In genomic region chr12:16731121-16731741, GRCm38 (mm10) we compare ENCODE assay signal across 7 mouse cellular contexts.
A peak's percentile ranks its signal among the peaks of the same experiment; 100 is the strongest.
DNase-seq lines count a peak whose midpoint lies in the region; ATAC-seq lines count a peak whose summit lies in the region.

No protein-coding gene starts in this region.

- H3K9me3 ChIP-seq in heart, embryonic 13.5 days, result no peaks in the 10 kb centered on the region
- no peaks in the 10 kb centered on the region for H3K9me3 ChIP-seq in kidney, embryonic 15.5 days (replicated peaks)
- H3K9me3 ChIP-seq in lung, embryonic 16.5 days (ENCODE audit: control insufficient read depth, low read length), result no peaks in the 10 kb centered on the region

- peaks cover 21% of the 10 kb centered on the region for H3K4me1 ChIP-seq in heart, embryonic 13.5 days
- H3K4me1 ChIP-seq in kidney, embryonic 15.5 days, result peaks cover 33% of the 10 kb centered on the region
- H3K4me1 ChIP-seq in lung, embryonic 16.5 days (replicated peaks; ENCODE audit: control insufficient read depth, insufficient read depth, low read length), result peaks cover 3% of the 10 kb centered on the region

- peak; percentile 33 for DNase-seq in urinary bladder, postnatal 14 days (ENCODE audit: low spot score)
- DNase-seq in urinary bladder, adult 18-20 months (ENCODE audit: low spot score in 2 of 2), result no peak
- DNase-seq in thymus, adult 18-20 months, result no peak
- no peak for DNase-seq in gastrocnemius, postnatal 36 days

- WGBS in heart, embryonic 13.5 days, result 59% methylated on average over 11 of the region's 11 CpGs
- 3% methylated on average over 11 of the region's 11 CpGs for WGBS in kidney, embryonic 15.5 days
- 37% methylated on average over 11 of the region's 11 CpGs for WGBS in lung, embryonic 16.5 days

- H3K4me3 ChIP-seq in heart, embryonic 13.5 days, result no peak overlapping the region
- peak overlapping the region; percentile 13; the same call in 1 of the 2 replicates for H3K4me3 ChIP-seq in kidney, embryonic 15.5 days (replicated peaks)
- H3K4me3 ChIP-seq in lung, embryonic 16.5 days (ENCODE audit: low read length), result no peak overlapping the region

- intact Hi-C loops in gastrocnemius, postnatal 36 days (cut with DNase I), result no loop called here

- no peak overlapping the region for H3K9ac ChIP-seq in heart, embryonic 13.5 days
- H3K9ac ChIP-seq in kidney, embryonic 15.5 days, result no peak overlapping the region
- H3K9ac ChIP-seq in lung, embryonic 16.5 days (ENCODE audit: low read length), result peak overlapping the region; percentile 8; the same call in 1 of the 2 replicates

- no peak overlapping the region for H3K4me2 ChIP-seq in heart, embryonic 13.5 days
- H3K4me2 ChIP-seq in kidney, embryonic 15.5 days, result peak overlapping the region; percentile 51
- peak overlapping the region; percentile 34 for H3K4me2 ChIP-seq in lung, embryonic 16.5 days (ENCODE audit: low read depth, low read length)

- ATAC-seq in heart, embryonic 13.5 days (ENCODE audit: extremely low read depth, insufficient number of reproducible peaks, low FRiP score, low TSS enrichment), result no peak
- ATAC-seq in kidney, embryonic 15.5 days (replicated peaks; ENCODE audit: low FRiP score), result peak; percentile 90
- peak; percentile 87 for ATAC-seq in lung, embryonic 16.5 days (ENCODE audit: low read depth)

- no peaks in the 10 kb centered on the region for H3K27me3 ChIP-seq in heart, embryonic 13.5 days (replicated peaks)
- H3K27me3 ChIP-seq in kidney, embryonic 15.5 days, result no peaks in the 10 kb centered on the region
- H3K27me3 ChIP-seq in lung, embryonic 16.5 days (ENCODE audit: control insufficient read depth, insufficient read depth, low read depth, low read length), result no peaks in the 10 kb centered on the region

- H3K36me3 ChIP-seq in heart, embryonic 13.5 days, result no peaks in the 10 kb centered on the region
- no peaks in the 10 kb centered on the region for H3K36me3 ChIP-seq in kidney, embryonic 15.5 days
- no peaks in the 10 kb centered on the region for H3K36me3 ChIP-seq in lung, embryonic 16.5 days (ENCODE audit: control insufficient read depth, insufficient read depth, low read length)

- peak overlapping the region; percentile 16; the same call in 1 of the 2 replicates for H3K27ac ChIP-seq in heart, embryonic 13.5 days (replicated peaks)
- peak overlapping the region; percentile 88 for H3K27ac ChIP-seq in kidney, embryonic 15.5 days
- peak overlapping the region; percentile 73 for H3K27ac ChIP-seq in lung, embryonic 16.5 days (ENCODE audit: low read length)

Comparison
In these comparisons a context has a peak if more than half of its experiments do, and no peak if none do; other contexts are left out.
1. H3K27ac ChIP-seq: peak in every context shown above with its lines; median percentile 88 in kidney, embryonic 15.5 days; 73 in lung, embryonic 16.5 days; 16 in heart, embryonic 13.5 days.